Mouse (Mus musculus): ENCODE results near the gene Minpp1.

Gene Minpp1

GRCm38 (mm10) chr19:32490976-32491375 is 5.4 kb downstream of the Minpp1 start:
- peak; percentile 21 to 26 for DNase-seq

GRCm38 (mm10) chr19:32492339-32492738 is 6.8 kb downstream of the Minpp1 start:
- no peak for DNase-seq

GRCm38 (mm10) chr19:32492981-32493380 is 7.4 kb downstream of the Minpp1 start:
- no peak for DNase-seq

GRCm38 (mm10) chr19:32493471-32493870 is 7.9 kb downstream of the Minpp1 start:
- DNase-seq = no peak

GRCm38 (mm10) chr19:32494611-32495010 is 9.0 kb downstream of the Minpp1 start:
- no peak for DNase-seq

GRCm38 (mm10) chr19:32495034-32495433 is 9.5 kb downstream of the Minpp1 start:
- DNase-seq = no peak

GRCm38 (mm10) chr19:32497411-32497810 is 11.8 kb downstream of the Minpp1 start:
- no peak for DNase-seq

- DNase-seq = no peak
Measured at GRCm38 (mm10) chr19:32498002-32498401, 12.4 kb downstream of the Minpp1 start.

- peak in 1 of 2 experiments; percentile 9 for DNase-seq
Measured at GRCm38 (mm10) chr19:32501414-32501813, 15.8 kb downstream of the Minpp1 start.

GRCm38 (mm10) chr19:32506081-32506480 is 20.5 kb downstream of the Minpp1 start:
- no peak for DNase-seq

- DNase-seq = no peak
Measured at GRCm38 (mm10) chr19:32506514-32506913, 20.9 kb downstream of the Minpp1 start.

GRCm38 (mm10) chr19:32507100-32507499 is 21.5 kb downstream of the Minpp1 start:
- DNase-seq = no peak

- no peak for DNase-seq
Measured at GRCm38 (mm10) chr19:32507526-32507925, 22.0 kb downstream of the Minpp1 start.

GRCm38 (mm10) chr19:32510267-32510666 is 24.7 kb downstream of the Minpp1 start:
- DNase-seq = no peak

GRCm38 (mm10) chr19:32510962-32511361 is 25.4 kb downstream of the Minpp1 start:
- DNase-seq = no peak

GRCm38 (mm10) chr19:32512518-32512917 is 26.9 kb downstream of the Minpp1 start:
- peak in 1 of 2 experiments; percentile 12 for DNase-seq

GRCm38 (mm10) chr19:32516575-32516974 is 31.0 kb downstream of the Minpp1 start:
- DNase-seq = no peak

GRCm38 (mm10) chr19:32521446-32521845 is 35.9 kb downstream of the Minpp1 start:
- DNase-seq = peak; percentile 6 to 9

GRCm38 (mm10) chr19:32522247-32522646 is 36.7 kb downstream of the Minpp1 start:
- no peak for DNase-seq

GRCm38 (mm10) chr19:32522753-32523307 is 37.3 kb downstream of the Minpp1 start:
- DNase-seq = no peak

- DNase-seq = no peak
Measured at GRCm38 (mm10) chr19:32523769-32524515, 38.4 kb downstream of the Minpp1 start.

- no peak for DNase-seq
Measured at GRCm38 (mm10) chr19:32524516-32524860, 38.9 kb downstream of the Minpp1 start.

- no peak for DNase-seq
Measured at GRCm38 (mm10) chr19:32527139-32527538, 41.6 kb downstream of the Minpp1 start.

GRCm38 (mm10) chr19:32528723-32529122 is 43.2 kb downstream of the Minpp1 start:
- no peak for DNase-seq

Data from B cell, adult 2 months (primary cell).